Mouse (Mus musculus) embryo, embryonic 11.5 days (tissue): ENCODE data around the gene Fance.

Experiments
- DNase-seq: peaks from one replicate; pipeline ENCODE4 v3.0.0-alpha.2; 2012; ENCODE audit warnings: low read depth, low spot score

Gene Fance

GRCm38 (mm10) chr17:28313212-28313879 is at the start of gene Fance:
Gene Fance (plus strand): TSS chr17:28313519.
- DNase-seq, result peak; percentile 99

GRCm38 (mm10) chr17:28267251-28267650 is 46.1 kb upstream of the Fance start:
- no peak for DNase-seq

- no peak for DNase-seq
These were observed 43.2 kb upstream of the Fance start for GRCm38 (mm10) chr17:28270165-28270564.

GRCm38 (mm10) chr17:28271537-28272266 is 41.6 kb upstream of the Fance start:
- DNase-seq, result no peak

- no peak for DNase-seq
These were observed 41.0 kb upstream of the Fance start for GRCm38 (mm10) chr17:28272281-28272680.

GRCm38 (mm10) chr17:28272837-28273236 is 40.5 kb upstream of the Fance start:
- no peak for DNase-seq

- DNase-seq, result no peak
These were observed 38.6 kb upstream of the Fance start for GRCm38 (mm10) chr17:28274739-28275138.

GRCm38 (mm10) chr17:28277226-28277625 is 36.1 kb upstream of the Fance start:
- DNase-seq, result no peak

GRCm38 (mm10) chr17:28277721-28278120 is 35.6 kb upstream of the Fance start:
- no peak for DNase-seq

- DNase-seq, result no peak
These were observed 35.2 kb upstream of the Fance start for GRCm38 (mm10) chr17:28278156-28278555.

GRCm38 (mm10) chr17:28279236-28279635 is 34.1 kb upstream of the Fance start:
- DNase-seq, result no peak

GRCm38 (mm10) chr17:28279780-28280422 is 33.4 kb upstream of the Fance start:
- DNase-seq, result no peak

GRCm38 (mm10) chr17:28280423-28280800 is 32.9 kb upstream of the Fance start:
- no peak for DNase-seq

- DNase-seq, result no peak
These were observed 32.4 kb upstream of the Fance start for GRCm38 (mm10) chr17:28280831-28281377.

- DNase-seq, result no peak
These were observed 31.4 kb upstream of the Fance start for GRCm38 (mm10) chr17:28281866-28282441.

GRCm38 (mm10) chr17:28283199-28283598 is 30.1 kb upstream of the Fance start:
- no peak for DNase-seq

- no peak for DNase-seq
These were observed 27.2 kb upstream of the Fance start for GRCm38 (mm10) chr17:28286133-28286532.

GRCm38 (mm10) chr17:28286964-28287363 is 26.4 kb upstream of the Fance start:
- no peak for DNase-seq

- no peak for DNase-seq
These were observed 25.7 kb upstream of the Fance start for GRCm38 (mm10) chr17:28287578-28287977.

- DNase-seq, result no peak
These were observed 25.3 kb upstream of the Fance start for GRCm38 (mm10) chr17:28287980-28288379.

GRCm38 (mm10) chr17:28290262-28290661 is 23.1 kb upstream of the Fance start:
- no peak for DNase-seq

- DNase-seq, result no peak
These were observed 22.6 kb upstream of the Fance start for GRCm38 (mm10) chr17:28290671-28291070.
